Mouse (Mus musculus) ES-Bruce4 (cell line): Measurements from ENCODE around the gene Las1l.

ENCODE experiments used
- CTCF ChIP-seq: IDR thresholded peaks from one replicate; pipeline ENCODE4 v1.8.1; 2011; ENCODE audit warnings: low read depth, low read length
- EP300 ChIP-seq: IDR thresholded peaks from 2 replicates; pipeline ENCODE4 v1.6.1; 2011; ENCODE audit warnings: low read depth, low read length; ENCODE audit not compliant: insufficient read depth

GRCm38 (mm10) chrX:95956497-95957293 is at the start of gene Las1l:
- TF ChIP-seq CTCF: no peak
- TF ChIP-seq EP300: no peak
